Mouse (Mus musculus) limb, embryonic 12.5 days (tissue): ENCODE measurements around the gene Wtip. TPM values are rescaled to one million over a fixed set of nuclear protein-coding genes. Genes with fewer than 3 reads are reported as not detected.
"Not testable (repeated sequence)": the region's sequence is repeated elsewhere in the genome, so short reads cannot be mapped to it uniquely, and the experiment has no call there.

ENCODE experiments used
- ATAC-seq: fragments of 200-750 bp; cut with Nextera tagmentation; 2 replicates; pipeline ENCODE4 v1.8.0; 2017; ENCODE audit warnings: low read depth, moderate TSS enrichment; ENCODE audit not compliant: insufficient number of reproducible peaks, insufficient read depth, low FRiP score, low TSS enrichment
- H3K27ac ChIP-seq: fragments of 300-500 bp; sonication (generic); 2 replicates; pipeline ENCODE4 v1.5.1; 2016; ENCODE audit warnings: mild to moderate bottlenecking, moderate library complexity
- H3K27me3 ChIP-seq: fragments of 300-500 bp; sonication (generic); 2 replicates; pipeline ENCODE4 v1.6.1; 2016; ENCODE audit warnings: mild to moderate bottlenecking, moderate library complexity
- H3K36me3 ChIP-seq: fragments of 300-500 bp; sonication (generic); 2 replicates; pipeline ENCODE4 v1.6.1; 2016; ENCODE audit warnings: mild to moderate bottlenecking, moderate library complexity
- H3K4me1 ChIP-seq: fragments of 300-500 bp; sonication (generic); replicated peaks from 2 replicates; pipeline ENCODE4 v1.6.1; 2016
- H3K4me2 ChIP-seq: fragments of 300-500 bp; sonication (generic); 2 replicates; pipeline ENCODE4 v1.6.1; 2016; ENCODE audit warnings: mild to moderate bottlenecking, moderate library complexity
- H3K4me3 ChIP-seq: fragments of 300-500 bp; sonication (generic); replicated peaks from 2 replicates; pipeline ENCODE4 v1.5.1; 2016; ENCODE audit warnings: mild to moderate bottlenecking
- H3K9ac ChIP-seq: fragments of 300-500 bp; sonication (generic); replicated peaks from 2 replicates; pipeline ENCODE4 v1.6.1; 2016; ENCODE audit warnings: mild to moderate bottlenecking, moderate library complexity
- H3K9me3 ChIP-seq: fragments of 300-500 bp; sonication (generic); 2 replicates; pipeline ENCODE4 v1.6.1; 2016; ENCODE audit warnings: mild to moderate bottlenecking, moderate library complexity
- WGBS: fragments of 180-500 bp; shearing (Covaris S2); methylation state at CpG from one replicate; pipeline ENCODE4 v1.1.7; 2016; 5-methylcytosine and 5-hydroxymethylcytosine counted together
- polyA plus RNA-seq: library from polyadenylated mRNA; unstranded; fragments of >200 nt; fragmentation: Nextera tagmentation; extraction: Ambion mirVana; gene quantifications from 2 replicates; pipeline ENCODE4 v1.2.1, GENCODE M21; 2016

Gene Wtip
- polyA plus RNA-seq, 1 experiment from 2014 or later, result 8.8 TPM

- H3K4me1 ChIP-seq, result peaks cover 3% of the 10 kb centered on the region; the same call in 1 of the 2 replicates
- H3K9ac ChIP-seq, result no peak overlapping the region
- no peaks in the 10 kb centered on the region for H3K27me3 ChIP-seq
- WGBS, result 89% methylated on average over 3 of the region's 3 CpGs
- ATAC-seq, result no peak
- H3K27ac ChIP-seq, result no peak overlapping the region
- H3K9me3 ChIP-seq, result no peaks in the 10 kb centered on the region
- no peak overlapping the region for H3K4me2 ChIP-seq
- peaks cover 83% of the 10 kb centered on the region for H3K36me3 ChIP-seq
- no peak overlapping the region for H3K4me3 ChIP-seq
Observed at GRCm38 (mm10) chr7:34116601-34117000, 16.5 kb downstream of the Wtip start.

GRCm38 (mm10) chr7:34109190-34109589 lies 23.9 kb downstream of the Wtip start:
- Histone ChIP-seq H3K27me3 (no peaks in the 10 kb centered on the region), H3K4me3 (no peak overlapping the region), H3K27ac (no peak overlapping the region), H3K9ac (no peak overlapping the region), H3K9me3 (no peaks in the 10 kb centered on the region), H3K36me3 (peaks cover 51% of the 10 kb centered on the region), H3K4me1 (no peaks in the 10 kb centered on the region), H3K4me2 (no peak overlapping the region)
- no peak for ATAC-seq
- 83% methylated on average over 5 of the region's 5 CpGs for WGBS

GRCm38 (mm10) chr7:34101276-34101675 lies 31.8 kb downstream of the Wtip start:
- Histone ChIP-seq H3K27me3 (no peaks in the 10 kb centered on the region), H3K4me3 (no peak overlapping the region), H3K4me1 (no peaks in the 10 kb centered on the region), H3K27ac (no peak overlapping the region), H3K9me3 (peaks cover 13% of the 10 kb centered on the region; the same call in 1 of the 2 replicates), H3K4me2 (no peak overlapping the region), H3K9ac (no peak overlapping the region), H3K36me3 (no peaks in the 10 kb centered on the region)
- no peak for ATAC-seq

GRCm38 (mm10) chr7:34100002-34100401 lies 33.1 kb downstream of the Wtip start:
- Histone ChIP-seq H3K27me3 (no peaks in the 10 kb centered on the region), H3K36me3 (no peaks in the 10 kb centered on the region), H3K9me3 (peaks cover 25% of the 10 kb centered on the region), H3K4me2 (no peak overlapping the region), H3K4me3 (no peak overlapping the region), H3K4me1 (no peaks in the 10 kb centered on the region), H3K27ac (no peak overlapping the region), H3K9ac (no peak overlapping the region)
- 78% methylated on average over 2 of the region's 2 CpGs for WGBS
- ATAC-seq, result no peak

GRCm38 (mm10) chr7:34094911-34095481 lies 38.1 kb downstream of the Wtip start, which contains the start of gene Scgb1b30:
Gene Scgb1b30, plus strand, starts transcription at chr7:34095431.
- no peaks in the 10 kb centered on the region for H3K4me1 ChIP-seq
- no peak for ATAC-seq
- 72% methylated on average over 3 of the region's 3 CpGs for WGBS
- H3K27me3 ChIP-seq, result no peaks in the 10 kb centered on the region
- H3K27ac ChIP-seq, result no peak within 1 kb of the TSS
- H3K36me3 ChIP-seq, result no peaks in the 10 kb centered on the region
- no peak within 1 kb of the TSS for H3K9ac ChIP-seq
- H3K4me3 ChIP-seq, result no peak within 1 kb of the TSS
- H3K4me2 ChIP-seq, result no peak within 1 kb of the TSS
- peaks cover 36% of the 10 kb centered on the region for H3K9me3 ChIP-seq

GRCm38 (mm10) chr7:34068132-34068531 lies 64.9 kb downstream of the Wtip start:
- H3K9me3 ChIP-seq, H3K4me2 ChIP-seq, H3K4me1 ChIP-seq, H3K27ac ChIP-seq, H3K27me3 ChIP-seq, H3K9ac ChIP-seq, H3K4me3 ChIP-seq, H3K36me3 ChIP-seq, ATAC-seq: not testable (repeated sequence)
- 78% methylated on average over 5 of the region's 5 CpGs for WGBS

Other genes starting within 250 kb of the Wtip start
- not detected in 2 replicates for gene Scgb2b26, start 188.2 kb downstream of the Wtip start, polyA plus RNA-seq
- not detected in 2 replicates for gene Scgb2b27, start 119.3 kb downstream of the Wtip start, polyA plus RNA-seq
- not detected in 2 replicates for gene Scgb1b27, start 111.8 kb downstream of the Wtip start, polyA plus RNA-seq
- gene Scgb1b30, start 37.8 kb downstream of the Wtip start, polyA plus RNA-seq, result not detected in 2 replicates
- gene Uba2, start 36.3 kb upstream of the Wtip start, polyA plus RNA-seq, result 275 and 276 TPM in 2 replicates
- gene Pdcd2l, start 63.4 kb upstream of the Wtip start, polyA plus RNA-seq, result 72.2 and 75.0 TPM in 2 replicates
- 243 and 262 TPM in 2 replicates for gene Gpi1, start 97.1 kb upstream of the Wtip start, polyA plus RNA-seq
- gene Gm6096, start 117.8 kb upstream of the Wtip start, polyA plus RNA-seq, result 0.89 TPM in 1 of 2 replicates, not detected in the other
- gene 4931406P16Rik, start 180.3 kb upstream of the Wtip start, polyA plus RNA-seq, result 27.8 and 30.8 TPM in 2 replicates